Mouse (Mus musculus) ES-Bruce4 (cell line): ENCODE results near the gene Pgbd1. TPM values are rescaled to one million over a fixed set of nuclear protein-coding genes. Genes with fewer than 3 reads are reported as not detected.

ENCODE experiments used
- H3K27ac ChIP-seq: 2 replicates; pipeline ENCODE4 v1.5.1; 2012; ENCODE audit warnings: low read length, inconsistent platforms; ENCODE audit not compliant: insufficient read depth
- H3K27me3 ChIP-seq: 2 replicates; pipeline ENCODE4 v1.6.1; 2012; ENCODE audit warnings: mild to moderate bottlenecking, low read length, inconsistent platforms; ENCODE audit not compliant: control insufficient read depth, poor library complexity, insufficient read depth, severe bottlenecking
- H3K36me3 ChIP-seq: 2 replicates; pipeline ENCODE4 v1.6.1; 2012; ENCODE audit warnings: inconsistent platforms, mild to moderate bottlenecking, low read length, moderate library complexity; ENCODE audit not compliant: control insufficient read depth, poor library complexity, insufficient read depth, severe bottlenecking
- H3K4me1 ChIP-seq: one replicate; pipeline ENCODE4 v1.8.1; 2011; ENCODE audit warnings: low read length; ENCODE audit not compliant: control insufficient read depth, insufficient read depth
- H3K4me3 ChIP-seq: 2 replicates; pipeline ENCODE4 v1.5.1; 2011; ENCODE audit warnings: low read depth, mild to moderate bottlenecking, low read length
- H3K9ac ChIP-seq: 2 replicates; pipeline ENCODE4 v1.6.1; 2012; ENCODE audit warnings: low read depth, mild to moderate bottlenecking, inconsistent platforms; ENCODE audit not compliant: poor library complexity, severe bottlenecking
- H3K9me3 ChIP-seq: replicated peaks from 2 replicates; pipeline ENCODE4 v1.6.1; 2012; ENCODE audit warnings: mild to moderate bottlenecking, low read length, inconsistent platforms; ENCODE audit not compliant: control insufficient read depth, poor library complexity, insufficient read depth, severe bottlenecking
- CTCF ChIP-seq: IDR thresholded peaks from one replicate; pipeline ENCODE4 v1.8.1; 2011; ENCODE audit warnings: low read depth, low read length
- EP300 ChIP-seq: IDR thresholded peaks from 2 replicates; pipeline ENCODE4 v1.6.1; 2011; ENCODE audit warnings: low read depth, low read length; ENCODE audit not compliant: insufficient read depth
- POLR2A ChIP-seq: IDR thresholded peaks from one replicate; pipeline ENCODE4 v1.8.1; 2011; ENCODE audit warnings: low read length; ENCODE audit not compliant: insufficient read depth
- polyA plus RNA-seq: library from polyadenylated mRNA; stranded (reverse); fragments of >200 nt; gene quantifications from 2 replicates; pipeline ENCODE4 v1.2.4, GENCODE M21; 2011; ENCODE audit warnings: low read depth; ENCODE audit not compliant: missing spikeins, insufficient read depth, insufficient read length

Gene Pgbd1
- polyA plus RNA-seq, 1 experiment: 3.6 TPM

DNA sequence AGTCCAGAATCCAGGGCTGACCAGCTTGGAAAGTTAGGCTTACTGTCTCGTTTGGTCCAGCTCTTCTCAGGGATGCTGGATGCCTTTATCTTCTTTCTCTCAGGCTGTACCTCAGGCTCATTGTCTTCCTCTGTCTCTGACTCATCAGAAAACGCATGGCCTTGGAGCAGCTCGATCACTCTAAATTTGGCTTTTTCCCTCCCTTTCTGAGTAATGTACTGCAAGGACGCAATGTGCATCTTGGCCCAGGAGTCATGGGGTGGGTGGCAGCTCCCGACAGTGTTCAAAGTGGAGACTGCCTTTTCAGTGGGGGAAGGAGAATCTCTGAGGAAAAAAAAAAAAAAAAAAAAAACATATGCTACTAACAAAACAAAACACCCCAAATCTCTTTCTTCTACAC is 17.6 kb downstream of the Pgbd1 start:
- no peak overlapping the region for H3K27ac ChIP-seq
- TF ChIP-seq CTCF: no peak
- TF ChIP-seq POLR2A: no peak
- no peak for TF ChIP-seq EP300
- no peaks in the 10 kb centered on the region for H3K36me3 ChIP-seq
- H3K4me3 ChIP-seq: no peak overlapping the region
- H3K27me3 ChIP-seq: no peaks in the 10 kb centered on the region
- no peaks in the 10 kb centered on the region for H3K4me1 ChIP-seq
- H3K9me3 ChIP-seq: no peaks in the 10 kb centered on the region
- H3K9ac ChIP-seq: no peak overlapping the region

DNA sequence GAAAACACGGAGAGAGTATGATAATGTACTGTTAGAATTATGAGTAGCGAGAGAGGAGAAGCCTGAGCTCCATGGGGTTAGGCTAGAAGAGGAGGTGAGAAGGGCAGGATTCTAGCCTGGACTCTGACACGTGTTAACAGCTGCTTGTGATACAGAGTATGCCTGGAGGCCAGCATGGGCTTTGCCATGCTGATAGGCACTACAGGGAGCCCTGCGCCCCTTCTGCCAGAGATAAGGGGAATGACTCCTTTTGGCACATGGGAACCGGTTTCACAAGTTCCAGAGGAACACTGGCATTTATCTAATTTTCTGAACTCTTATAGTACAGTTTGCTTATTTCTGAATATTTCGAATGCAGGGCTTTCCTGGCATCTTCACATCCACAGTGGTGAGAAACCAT is 22.0 kb downstream of the Pgbd1 start:
- TF ChIP-seq POLR2A (no peak), CTCF (no peak), EP300 (no peak)
- H3K9ac ChIP-seq: no peak overlapping the region
- no peaks in the 10 kb centered on the region for H3K4me1 ChIP-seq
- H3K9me3 ChIP-seq: no peaks in the 10 kb centered on the region
- no peaks in the 10 kb centered on the region for H3K27me3 ChIP-seq
- no peak overlapping the region for H3K27ac ChIP-seq
- H3K36me3 ChIP-seq: no peaks in the 10 kb centered on the region
- H3K4me3 ChIP-seq: no peak overlapping the region

DNA sequence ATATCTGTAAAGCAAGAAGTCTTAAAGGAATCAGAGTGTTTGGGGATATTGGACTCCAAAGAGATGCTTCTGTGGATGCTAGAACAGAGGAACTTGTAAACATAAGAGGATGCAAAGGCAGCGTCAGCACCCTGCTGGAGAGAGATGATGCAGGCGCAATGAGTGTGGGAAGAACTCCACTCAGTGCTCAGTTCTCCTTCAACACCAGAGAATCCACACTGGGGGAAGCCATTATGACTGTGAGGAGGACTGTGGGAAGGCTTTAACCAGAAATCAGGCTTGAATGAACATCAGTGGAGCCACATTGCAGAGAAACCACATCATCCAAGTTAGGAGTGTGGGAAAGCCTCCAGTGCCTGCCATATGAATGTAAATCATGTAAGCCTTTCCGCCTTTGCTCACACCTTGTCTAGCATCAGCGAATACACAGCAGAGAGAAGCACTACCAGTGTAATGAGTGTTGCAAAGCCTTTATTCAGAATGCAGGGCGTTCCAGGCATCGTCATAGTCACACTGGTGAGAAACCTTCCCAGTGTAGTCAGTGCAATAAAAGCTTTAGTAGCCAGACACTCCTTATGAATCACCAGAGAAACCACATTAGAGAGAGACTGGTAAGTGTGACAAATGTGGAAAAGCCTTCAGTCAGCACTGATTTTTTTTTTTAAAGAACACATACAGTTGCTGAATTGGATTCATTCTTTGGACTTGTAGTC is 23.4 kb downstream of the Pgbd1 start:
- no peak overlapping the region for H3K4me3 ChIP-seq
- no peak overlapping the region for H3K27ac ChIP-seq
- no peaks in the 10 kb centered on the region for H3K27me3 ChIP-seq
- no peaks in the 10 kb centered on the region for H3K9me3 ChIP-seq
- TF ChIP-seq POLR2A (no peak), CTCF (no peak), EP300 (no peak)
- H3K36me3 ChIP-seq: no peaks in the 10 kb centered on the region
- H3K9ac ChIP-seq: no peak overlapping the region
- H3K4me1 ChIP-seq: no peaks in the 10 kb centered on the region

DNA sequence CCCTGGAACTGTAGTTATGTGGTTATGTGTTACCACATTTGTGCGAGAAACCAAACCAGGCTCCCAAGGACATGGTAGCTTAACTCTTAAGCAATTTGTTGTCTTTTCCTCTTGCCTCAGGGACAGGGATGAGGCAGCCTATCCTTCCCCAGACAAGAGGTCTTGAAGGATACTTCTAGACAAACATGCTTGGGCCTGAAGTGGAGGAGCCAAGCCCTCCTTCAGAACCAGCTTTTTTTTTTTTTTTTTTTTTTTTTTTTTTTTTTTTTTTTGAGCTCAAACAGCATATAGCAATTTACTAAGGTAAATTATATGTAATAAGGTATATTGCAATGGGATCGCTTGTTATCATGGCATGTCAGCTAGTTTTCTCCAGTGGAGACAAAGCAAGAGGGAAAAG is 25.1 kb downstream of the Pgbd1 start:
- no peaks in the 10 kb centered on the region for H3K4me1 ChIP-seq
- no peaks in the 10 kb centered on the region for H3K27me3 ChIP-seq
- no peak overlapping the region for H3K4me3 ChIP-seq
- H3K9me3 ChIP-seq: no peaks in the 10 kb centered on the region
- H3K27ac ChIP-seq: no peak overlapping the region
- no peak overlapping the region for H3K9ac ChIP-seq
- TF ChIP-seq EP300 (no peak), CTCF (no peak), POLR2A (no peak)
- H3K36me3 ChIP-seq: no peaks in the 10 kb centered on the region

DNA sequence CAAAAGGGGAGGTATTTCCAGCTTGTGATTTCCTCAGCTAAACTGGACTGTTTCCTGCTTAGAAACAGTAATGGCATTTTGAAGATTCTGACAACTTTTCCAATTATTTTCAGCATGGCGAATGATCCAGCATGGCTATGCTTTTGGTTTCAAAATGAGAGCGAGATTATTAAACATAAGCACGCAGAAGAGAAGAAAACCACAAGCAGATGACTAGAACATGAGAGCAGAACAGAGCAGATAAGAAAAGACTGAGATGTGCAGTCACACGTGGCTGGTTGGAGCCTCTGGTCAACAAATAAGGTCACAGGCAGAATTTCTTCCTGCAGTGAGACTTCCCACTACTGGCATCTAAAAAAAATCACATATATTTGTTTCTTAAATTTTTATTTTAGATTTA is 25.6 kb downstream of the Pgbd1 start:
- Histone ChIP-seq H3K9me3 (no peaks in the 10 kb centered on the region), H3K27ac (no peak overlapping the region), H3K36me3 (no peaks in the 10 kb centered on the region), H3K27me3 (no peaks in the 10 kb centered on the region), H3K4me1 (no peaks in the 10 kb centered on the region), H3K9ac (no peak overlapping the region), H3K4me3 (no peak overlapping the region)
- no peak for TF ChIP-seq CTCF
- TF ChIP-seq EP300: no peak
- TF ChIP-seq POLR2A: no peak

DNA sequence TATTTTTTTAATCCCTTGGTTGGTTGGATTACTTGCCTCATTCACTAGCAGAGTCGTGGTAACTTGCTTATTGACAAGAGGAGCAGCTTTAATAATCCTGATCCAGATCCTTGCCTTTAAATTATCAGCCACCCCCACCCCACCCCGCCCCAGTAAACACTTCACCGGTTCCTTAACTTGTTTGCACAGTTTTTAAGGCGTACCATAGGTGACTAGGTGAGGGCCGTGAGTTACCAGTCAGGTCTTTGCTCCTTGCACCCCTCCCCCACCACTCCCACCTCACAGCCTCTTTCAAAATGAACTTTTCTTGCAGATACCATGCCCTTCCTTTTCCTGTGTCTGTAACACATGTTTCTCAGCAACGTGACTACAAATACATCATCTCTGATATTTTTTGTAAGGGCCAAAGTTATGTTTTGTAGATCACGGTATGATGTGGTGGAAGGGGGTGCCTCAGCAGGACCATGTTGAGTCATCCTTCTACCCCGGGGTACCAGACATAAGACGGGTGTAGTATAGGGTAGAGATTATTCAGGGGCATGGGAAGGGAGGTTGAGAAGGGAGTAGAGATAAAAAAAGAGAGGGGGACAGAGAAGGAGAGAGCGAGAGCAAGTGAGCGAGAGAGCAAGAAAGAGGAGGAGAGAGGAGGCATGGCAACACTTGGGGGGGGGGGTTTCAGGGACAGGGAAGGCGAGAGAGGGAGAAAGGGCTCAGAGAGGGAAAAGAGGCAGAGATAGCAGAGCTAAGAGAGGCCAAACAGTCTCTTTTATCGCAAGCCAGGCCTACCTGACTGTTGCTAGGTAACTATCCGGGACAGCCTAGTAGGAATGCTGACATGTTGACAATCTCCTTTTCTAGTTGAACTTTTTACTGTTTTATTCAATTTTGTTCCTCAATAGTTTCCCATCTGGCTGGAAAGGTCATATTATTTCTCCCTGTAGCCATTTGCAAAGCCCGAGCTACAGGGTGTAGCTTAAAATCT is 26.3 kb downstream of the Pgbd1 start:
- Histone ChIP-seq H3K4me1 (no peaks in the 10 kb centered on the region), H3K9me3 (no peaks in the 10 kb centered on the region), H3K27me3 (no peaks in the 10 kb centered on the region), H3K9ac (no peak overlapping the region), H3K27ac (no peak overlapping the region), H3K4me3 (no peak overlapping the region), H3K36me3 (no peaks in the 10 kb centered on the region)
- no peak for TF ChIP-seq POLR2A
- TF ChIP-seq CTCF: no peak
- no peak for TF ChIP-seq EP300
